Mouse (Mus musculus) hindbrain, embryonic 15.5 days (tissue): ENCODE data around the gene Plaur. TPM values are rescaled to one million over a fixed set of nuclear protein-coding genes. Genes with fewer than 3 reads are reported as not detected.
A peak's percentile ranks its signal among the peaks of the same experiment; 100 is the strongest.

Experiments
- ATAC-seq: fragments of 200-750 bp; cut with Nextera tagmentation; 2 replicates; pipeline ENCODE4 v1.8.0; 2017; ENCODE audit warnings: low read depth, moderate number of reproducible peaks, moderate TSS enrichment; ENCODE audit not compliant: low FRiP score
- H3K27ac ChIP-seq: fragments of 300-500 bp; sonication (generic); replicated peaks from 2 replicates; pipeline ENCODE4 v1.5.1; 2015; ENCODE audit warnings: mild to moderate bottlenecking, inconsistent platforms
- H3K27me3 ChIP-seq: fragments of 300-500 bp; sonication (generic); 2 replicates; pipeline ENCODE4 v1.6.1; 2015; ENCODE audit warnings: control low read depth, inconsistent platforms
- H3K36me3 ChIP-seq: fragments of 300-500 bp; sonication (generic); 2 replicates; pipeline ENCODE4 v1.6.1; 2015; ENCODE audit warnings: control low read depth, inconsistent platforms
- H3K4me1 ChIP-seq: fragments of 300-500 bp; sonication (generic); replicated peaks from 2 replicates; pipeline ENCODE4 v1.6.1; 2015; ENCODE audit warnings: control low read depth, inconsistent platforms
- H3K4me2 ChIP-seq: fragments of 300-500 bp; sonication (generic); 2 replicates; pipeline ENCODE4 v1.6.1; 2015; ENCODE audit warnings: moderate library complexity, mild to moderate bottlenecking, inconsistent platforms
- H3K4me3 ChIP-seq: fragments of 300-500 bp; sonication (generic); 2 replicates; pipeline ENCODE4 v1.5.1; 2015; ENCODE audit warnings: mild to moderate bottlenecking, inconsistent platforms
- H3K9ac ChIP-seq: fragments of 300-500 bp; sonication (generic); 2 replicates; pipeline ENCODE4 v1.6.1; 2015; ENCODE audit warnings: inconsistent platforms
- H3K9me3 ChIP-seq: fragments of 300-500 bp; sonication (generic); 2 replicates; pipeline ENCODE4 v1.6.1; 2016; ENCODE audit warnings: control low read depth, inconsistent platforms
- WGBS: fragments of 180-500 bp; shearing (Covaris S2); methylation state at CpG from one replicate; pipeline ENCODE4 v1.1.7; 2015; 5-methylcytosine and 5-hydroxymethylcytosine counted together
- polyA plus RNA-seq: library from polyadenylated mRNA; unstranded; fragments of >200 nt; fragmentation: Nextera tagmentation; extraction: Ambion mirVana; gene quantifications from 2 replicates; pipeline ENCODE4 v1.2.1, GENCODE M21; 2015

The Plaur gene
- polyA plus RNA-seq, 1 experiment from 2014 or later = 1.5 TPM

DNA sequence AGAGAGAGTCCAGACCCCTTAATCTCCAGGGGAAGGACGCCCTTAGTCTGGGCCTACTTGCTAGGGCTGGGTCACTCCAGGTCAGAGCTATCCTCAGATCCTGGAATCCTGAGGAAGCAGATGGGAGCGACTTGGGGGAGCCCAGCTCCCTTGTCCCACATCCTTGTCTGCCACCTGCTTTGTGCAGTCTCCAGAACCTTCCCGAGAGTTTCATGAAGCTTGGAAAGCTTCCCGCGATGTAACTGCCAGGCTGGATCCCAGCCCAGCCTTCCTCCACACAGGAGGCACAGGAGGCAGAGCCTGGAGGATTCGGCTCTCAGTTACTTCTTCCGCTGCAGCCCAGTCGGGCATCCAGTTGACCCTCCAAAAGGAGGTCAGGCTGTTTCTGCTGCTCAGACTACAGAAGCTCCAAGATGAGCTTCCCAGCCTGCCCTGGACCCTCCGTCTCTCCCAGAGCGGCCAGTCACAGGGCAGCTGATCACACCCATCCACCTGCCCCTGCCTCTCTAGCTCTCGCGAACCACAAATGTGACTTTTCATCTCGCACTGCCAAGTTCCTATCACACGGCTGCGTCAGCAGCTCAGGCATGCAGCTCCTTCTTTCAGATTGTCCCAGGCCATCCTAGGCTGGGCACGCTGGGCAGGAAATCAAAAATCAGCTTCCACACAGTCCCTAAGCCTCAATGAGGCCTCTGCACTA, 32.7 kb upstream of the Plaur start:
- 51% methylated on average over 16 of the region's 16 CpGs for WGBS
- no peaks in the 10 kb centered on the region for H3K27me3 ChIP-seq
- no peak overlapping the region for H3K4me3 ChIP-seq
- 0 out of 2 replicates have a peak, but pooled peaks have one; percentile 31 for ATAC-seq
- H3K9ac ChIP-seq = 0 out of 2 replicates have a peak overlapping the region, but pooled peaks have one; percentile 4
- peak overlapping the region; percentile 63 for H3K27ac ChIP-seq
- no peaks in the 10 kb centered on the region for H3K36me3 ChIP-seq
- H3K9me3 ChIP-seq = no peaks in the 10 kb centered on the region
- no peak overlapping the region; the same call in 1 of the 2 replicates for H3K4me2 ChIP-seq
- peaks cover 8% of the 10 kb centered on the region; the same call in 1 of the 2 replicates for H3K4me1 ChIP-seq

- Histone ChIP-seq H3K9me3 (no peaks in the 10 kb centered on the region), H3K4me1 (peaks cover 8% of the 10 kb centered on the region; the same call in 1 of the 2 replicates), H3K4me2 (no peak overlapping the region), H3K4me3 (no peak overlapping the region), H3K36me3 (no peaks in the 10 kb centered on the region), H3K27ac (no peak overlapping the region), H3K27me3 (no peaks in the 10 kb centered on the region), H3K9ac (no peak overlapping the region)
- ATAC-seq = no peak
- WGBS = 94% methylated on average over 15 of the region's 15 CpGs
These were observed 31.5 kb upstream of the Plaur start for GRCm38 (mm10) chr7:24430551-24431345.

DNA sequence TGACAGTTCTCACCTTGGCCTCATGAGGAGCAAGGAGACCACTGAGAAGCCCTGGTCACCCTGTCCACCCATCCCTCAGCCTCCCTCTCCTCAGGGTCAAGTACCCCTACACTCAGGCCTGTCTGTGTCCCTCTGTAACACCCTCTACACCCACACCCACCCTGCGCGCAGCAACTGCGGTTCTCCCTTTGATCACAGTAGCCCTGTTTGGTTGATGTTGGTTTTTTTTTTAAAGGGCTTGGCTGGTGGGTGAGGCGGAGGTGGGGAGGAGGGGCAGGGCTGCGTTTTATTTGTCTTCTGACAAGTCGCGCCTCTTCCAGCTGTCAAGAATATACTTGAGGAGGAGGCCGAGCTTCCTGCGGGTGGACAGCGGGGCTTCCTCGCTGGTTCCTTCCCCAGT, 30.6 kb upstream of the Plaur start:
- no peaks in the 10 kb centered on the region for H3K27me3 ChIP-seq
- no peak overlapping the region for H3K27ac ChIP-seq
- no peaks in the 10 kb centered on the region for H3K36me3 ChIP-seq
- no peaks in the 10 kb centered on the region for H3K9me3 ChIP-seq
- WGBS = 59% methylated on average over 11 of the region's 11 CpGs
- no peak overlapping the region for H3K4me2 ChIP-seq
- H3K4me1 ChIP-seq = peaks cover 8% of the 10 kb centered on the region; the same call in 1 of the 2 replicates
- H3K4me3 ChIP-seq = no peak overlapping the region
- H3K9ac ChIP-seq = no peak overlapping the region
- no peak for ATAC-seq

GRCm38 (mm10) chr7:24435305-24435704, 27.0 kb upstream of the Plaur start:
- WGBS = 85% methylated on average over 5 of the region's 5 CpGs
- no peak overlapping the region for H3K4me2 ChIP-seq
- H3K27ac ChIP-seq = no peak overlapping the region
- no peak for ATAC-seq
- no peak overlapping the region for H3K9ac ChIP-seq
- H3K9me3 ChIP-seq = no peaks in the 10 kb centered on the region
- no peak overlapping the region for H3K4me3 ChIP-seq
- no peaks in the 10 kb centered on the region for H3K27me3 ChIP-seq
- H3K4me1 ChIP-seq = no peaks in the 10 kb centered on the region
- H3K36me3 ChIP-seq = no peaks in the 10 kb centered on the region

DNA sequence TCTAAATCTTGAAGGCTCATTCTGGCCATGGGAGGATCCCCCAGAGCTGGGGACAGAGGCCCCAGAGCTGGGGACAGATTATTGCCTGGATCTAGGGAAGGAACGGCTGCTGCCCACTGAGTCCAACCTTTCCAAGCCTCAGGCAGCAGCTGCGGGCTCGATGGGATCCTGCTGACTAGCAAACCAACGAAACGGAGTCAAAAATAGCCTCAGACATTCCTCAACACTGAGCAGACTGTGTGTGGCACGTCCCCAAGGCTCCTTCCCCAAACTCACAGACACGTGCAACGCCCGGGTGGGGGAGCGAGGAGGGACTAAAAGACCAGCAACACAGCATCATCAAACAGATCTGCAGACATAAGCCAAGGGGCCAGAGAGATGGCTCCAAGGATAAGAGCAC, 24.3 kb upstream of the Plaur start:
- Histone ChIP-seq H3K9ac (no peak overlapping the region), H3K4me1 (no peaks in the 10 kb centered on the region), H3K4me2 (no peak overlapping the region), H3K4me3 (no peak overlapping the region), H3K27ac (no peak overlapping the region), H3K36me3 (no peaks in the 10 kb centered on the region), H3K9me3 (no peaks in the 10 kb centered on the region), H3K27me3 (no peaks in the 10 kb centered on the region)
- ATAC-seq = no peak
- 68% methylated on average over 10 of the region's 10 CpGs for WGBS

DNA sequence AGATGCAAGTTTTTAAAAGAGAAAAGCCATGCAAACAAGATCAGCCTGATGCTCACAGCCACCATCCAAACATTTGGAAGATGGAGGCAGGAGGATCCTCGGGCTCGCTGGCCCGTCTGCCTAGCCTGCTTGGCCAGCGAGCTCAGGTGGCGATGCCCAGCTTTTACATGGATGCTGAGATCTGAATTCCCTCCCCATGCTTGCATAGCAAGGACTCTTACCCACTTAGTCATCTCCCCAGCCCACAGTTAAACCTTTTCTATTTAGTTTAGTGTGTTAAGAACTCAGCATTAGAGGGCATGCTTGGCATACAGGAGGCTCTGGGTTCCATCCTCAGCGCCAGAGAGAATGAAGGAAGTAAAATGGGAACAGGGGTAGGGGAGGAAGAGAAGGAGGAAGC, 23.1 kb upstream of the Plaur start:
- no peak overlapping the region for H3K4me3 ChIP-seq
- H3K9me3 ChIP-seq = no peaks in the 10 kb centered on the region
- H3K27me3 ChIP-seq = no peaks in the 10 kb centered on the region
- H3K36me3 ChIP-seq = no peaks in the 10 kb centered on the region
- H3K9ac ChIP-seq = no peak overlapping the region
- no peak for ATAC-seq
- no peaks in the 10 kb centered on the region for H3K4me1 ChIP-seq
- WGBS = 89% methylated on average over 6 of the region's 6 CpGs
- H3K4me2 ChIP-seq = no peak overlapping the region
- no peak overlapping the region for H3K27ac ChIP-seq

DNA sequence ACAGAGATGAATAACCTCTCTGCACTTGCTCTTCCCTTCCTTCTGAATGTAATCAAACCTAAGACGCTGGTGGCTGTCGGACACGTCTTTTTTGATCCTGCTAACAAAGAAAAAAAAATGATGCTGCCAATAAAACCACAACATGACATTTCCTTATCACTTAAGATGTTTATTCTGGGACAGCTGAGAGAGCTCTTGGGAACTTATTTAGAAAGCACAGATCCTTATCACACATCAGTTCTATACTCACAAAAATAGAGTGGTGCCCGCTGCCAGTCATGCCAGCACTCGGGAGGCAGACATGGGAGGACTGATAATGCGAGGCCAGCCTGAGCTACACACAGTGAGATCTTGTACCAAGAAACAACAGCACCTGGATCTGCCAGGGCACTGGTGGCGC, 22.4 kb upstream of the Plaur start:
- Histone ChIP-seq H3K27ac (no peak overlapping the region), H3K9ac (no peak overlapping the region), H3K4me1 (no peaks in the 10 kb centered on the region), H3K4me3 (no peak overlapping the region), H3K9me3 (no peaks in the 10 kb centered on the region), H3K36me3 (no peaks in the 10 kb centered on the region), H3K4me2 (no peak overlapping the region), H3K27me3 (no peaks in the 10 kb centered on the region)
- WGBS = 85% methylated on average over 7 of the region's 7 CpGs
- no peak for ATAC-seq

GRCm38 (mm10) chr7:24441785-24442184, 20.5 kb upstream of the Plaur start:
- no peaks in the 10 kb centered on the region for H3K4me1 ChIP-seq
- H3K4me3 ChIP-seq = no peak overlapping the region
- WGBS = 21% methylated on average over 1 of the region's 1 CpGs
- H3K4me2 ChIP-seq = no peak overlapping the region
- no peaks in the 10 kb centered on the region for H3K27me3 ChIP-seq
- no peak overlapping the region for H3K9ac ChIP-seq
- H3K9me3 ChIP-seq = no peaks in the 10 kb centered on the region
- ATAC-seq = no peak
- H3K36me3 ChIP-seq = no peaks in the 10 kb centered on the region
- H3K27ac ChIP-seq = no peak overlapping the region

DNA sequence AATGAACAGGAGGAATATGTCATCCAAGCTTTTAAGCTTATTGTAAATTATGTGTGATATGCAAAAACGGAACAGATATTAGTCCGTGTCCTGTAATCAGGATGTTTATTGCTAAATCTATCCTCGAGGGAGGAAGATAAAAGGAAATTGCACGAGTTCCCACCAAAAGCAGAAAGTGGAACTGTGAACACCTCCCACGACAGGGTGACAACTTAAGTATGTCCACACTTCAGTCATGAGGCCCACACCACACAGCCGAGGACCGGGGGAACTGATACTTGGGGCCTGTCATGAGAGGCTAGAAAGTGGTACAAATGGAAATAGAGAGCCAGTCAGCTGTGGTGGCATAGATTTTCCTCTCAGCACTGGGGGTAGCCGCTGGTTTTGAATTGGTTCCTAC, 20.0 kb upstream of the Plaur start:
- Histone ChIP-seq H3K4me1 (no peaks in the 10 kb centered on the region), H3K4me2 (no peak overlapping the region), H3K4me3 (no peak overlapping the region), H3K36me3 (no peaks in the 10 kb centered on the region), H3K27ac (no peak overlapping the region), H3K9ac (no peak overlapping the region), H3K27me3 (no peaks in the 10 kb centered on the region), H3K9me3 (no peaks in the 10 kb centered on the region)
- ATAC-seq = no peak
- WGBS = 81% methylated on average over 8 of the region's 8 CpGs

- no peak overlapping the region for H3K27ac ChIP-seq
- H3K9me3 ChIP-seq = no peaks in the 10 kb centered on the region
- no peaks in the 10 kb centered on the region for H3K27me3 ChIP-seq
- no peak for ATAC-seq
- WGBS = 94% methylated on average over 9 of the region's 9 CpGs
- H3K4me3 ChIP-seq = no peak overlapping the region
- H3K9ac ChIP-seq = no peak overlapping the region
- no peaks in the 10 kb centered on the region for H3K4me1 ChIP-seq
- no peak overlapping the region for H3K4me2 ChIP-seq
- H3K36me3 ChIP-seq = no peaks in the 10 kb centered on the region
These were observed 16.9 kb upstream of the Plaur start for GRCm38 (mm10) chr7:24445266-24445926.

DNA sequence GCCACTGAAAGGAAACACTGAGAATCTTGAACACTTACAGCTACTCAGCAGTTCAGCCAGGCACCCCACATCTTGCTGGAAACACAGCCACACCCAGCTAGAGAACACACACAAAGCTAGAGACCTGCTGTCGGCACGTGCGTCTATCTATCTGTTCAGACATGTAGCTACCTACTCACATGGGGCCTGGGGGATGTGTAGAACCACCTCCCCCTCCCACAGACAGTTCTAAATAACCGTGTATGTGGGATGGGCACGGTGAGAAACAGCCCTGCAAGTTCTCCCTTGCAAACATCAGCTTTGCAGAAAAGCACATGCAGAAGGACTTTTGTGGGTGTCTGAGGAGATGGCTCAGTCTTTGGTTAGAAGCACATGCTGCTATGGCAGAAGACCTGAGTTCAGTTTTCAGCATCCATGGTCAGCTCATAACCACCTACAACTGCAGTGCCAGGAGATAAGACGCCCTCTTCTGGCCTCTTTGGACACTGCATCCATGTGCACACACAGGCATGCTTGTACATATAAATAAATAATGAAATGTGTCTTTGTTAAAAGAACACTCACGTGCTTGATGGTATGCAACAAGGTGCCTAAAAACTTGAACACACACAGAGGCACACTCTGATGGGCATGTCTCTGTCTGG, 15.5 kb upstream of the Plaur start:
- Histone ChIP-seq H3K4me3 (no peak overlapping the region), H3K36me3 (no peaks in the 10 kb centered on the region), H3K9ac (no peak overlapping the region), H3K27me3 (no peaks in the 10 kb centered on the region), H3K4me2 (no peak overlapping the region), H3K4me1 (no peaks in the 10 kb centered on the region), H3K27ac (no peak overlapping the region), H3K9me3 (no peaks in the 10 kb centered on the region)
- ATAC-seq = no peak
- WGBS = 78% methylated on average over 7 of the region's 7 CpGs
